Mouse (Mus musculus) bone marrow, adult 2 months (tissue): ENCODE measurements around the gene Upk3a.

ENCODE experiments used
- CTCF ChIP-seq: fragments of 200-500 bp; IDR thresholded peaks from 2 replicates; pipeline ENCODE4 v1.5.1; 2011; ENCODE audit warnings: low read length, control low read depth; ENCODE audit not compliant: control insufficient read depth, insufficient read depth
- POLR2A ChIP-seq: fragments of 200-500 bp; IDR thresholded peaks from 2 replicates; pipeline ENCODE4 v1.6.1; 2011; ENCODE audit warnings: low read depth, mild to moderate bottlenecking, control low read depth, low read length, borderline replicate concordance; ENCODE audit not compliant: control insufficient read depth

DNA sequence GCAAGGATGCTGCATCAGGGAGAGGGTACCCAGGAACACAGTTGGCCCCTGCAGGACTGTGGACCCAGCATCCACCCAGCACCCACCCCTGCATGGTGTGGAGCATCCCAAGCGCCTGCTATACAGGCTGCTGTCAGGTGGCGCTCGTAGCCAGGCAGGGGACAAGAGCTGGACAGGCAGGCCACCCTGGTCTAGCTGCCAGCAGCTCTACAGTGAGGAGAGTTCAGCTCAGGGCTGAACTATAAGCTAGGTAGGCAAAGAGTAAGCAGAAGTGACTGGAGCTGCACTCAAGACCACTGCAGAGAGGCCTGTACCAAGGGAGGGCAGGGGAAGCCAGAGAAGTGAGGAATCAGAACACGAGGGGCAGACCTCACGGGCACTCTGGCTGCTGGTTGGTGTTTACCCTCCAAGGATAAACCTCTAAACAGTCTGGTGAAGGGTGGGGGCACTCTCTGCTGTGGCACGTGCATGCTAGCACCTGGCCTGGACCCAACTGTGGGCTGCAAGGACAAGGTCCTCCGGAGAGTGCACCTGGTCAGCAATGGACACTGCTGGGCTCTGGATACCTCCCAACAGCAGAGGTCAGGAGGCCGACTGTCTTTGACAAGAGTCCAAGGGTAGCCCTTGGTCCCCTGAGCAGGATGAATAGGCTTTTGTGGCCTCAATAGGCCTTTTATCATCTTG lies 43.9 kb upstream of the Upk3a start:
- TF ChIP-seq CTCF (no peak), POLR2A (no peak)
